Mouse (Mus musculus) heart, adult 2 months (tissue): Measurements from ENCODE around the gene Retnlb.

Experiments used
- CTCF ChIP-seq: fragments of 200-600 bp; IDR thresholded peaks from 2 replicates; pipeline ENCODE4 v1.8.1; 2022; ENCODE audit warnings: antibody characterized with exemption, mild to moderate bottlenecking, moderate library complexity
- POLR2A ChIP-seq: fragments of 200-500 bp; IDR thresholded peaks from 2 replicates; pipeline ENCODE4 v1.6.1; 2011; ENCODE audit warnings: mild to moderate bottlenecking, low read depth, low read length, control low read depth; ENCODE audit not compliant: insufficient read depth

- TF ChIP-seq CTCF = no peak
- TF ChIP-seq POLR2A = no peak
Measured at GRCm38 (mm10) chr16:48826474-48826873, 9.8 kb downstream of the Retnlb start.
